Mouse (Mus musculus): ENCODE measurements around the gene Gm21887. TPM values are rescaled to one million over a fixed set of nuclear protein-coding genes. Genes with fewer than 3 reads are reported as not detected.
"Not testable (repeated sequence)": the region's sequence is repeated elsewhere in the genome, so short reads cannot be mapped to it uniquely, and the experiment has no call there.

Gene Gm21887
- polyA plus RNA-seq, 1 experiment from 2014 or later, result 202 TPM

DNA sequence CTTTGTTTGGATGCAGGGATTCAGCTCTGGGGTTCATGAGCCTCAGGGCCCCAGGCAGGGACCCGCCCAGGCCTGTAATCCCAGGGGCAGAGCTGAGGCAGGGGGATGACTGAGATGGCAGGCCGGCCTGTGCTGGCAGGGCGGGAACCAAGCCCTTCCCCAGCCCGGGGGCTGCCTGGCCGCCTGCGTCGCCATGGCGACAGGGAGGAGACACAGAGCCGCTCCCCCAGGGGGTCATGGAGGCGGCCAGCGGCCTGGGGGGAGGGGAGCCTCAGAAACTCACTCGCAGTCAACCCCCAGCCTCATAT lies 8.1 kb upstream of the Gm21887 start:
- not testable (repeated sequence) for H3K27me3 ChIP-seq (ENCODE audit: control insufficient read depth, insufficient read depth, low read depth, low read length); H3K4me2 ChIP-seq (ENCODE audit: low read depth, low read length); H3K9me3 ChIP-seq (ENCODE audit: control insufficient read depth, low read length); H3K9ac ChIP-seq (ENCODE audit: low read length); H3K4me1 ChIP-seq (replicated peaks; ENCODE audit: control insufficient read depth, insufficient read depth, low read length); H3K4me3 ChIP-seq (ENCODE audit: low read length); H3K27ac ChIP-seq (ENCODE audit: low read length); ATAC-seq (ENCODE audit: low read depth); H3K36me3 ChIP-seq (ENCODE audit: control insufficient read depth, insufficient read depth, low read length)
- WGBS, result no CpG with 5 or more reads among the region's 12 CpGs

GRCm38 (mm10) chrX:170002510-170003197 lies 6.8 kb upstream of the Gm21887 start:
- H3K9ac ChIP-seq (ENCODE audit: low read length); H3K27ac ChIP-seq (ENCODE audit: low read length); H3K36me3 ChIP-seq (ENCODE audit: control insufficient read depth, insufficient read depth, low read length); H3K4me1 ChIP-seq (replicated peaks; ENCODE audit: control insufficient read depth, insufficient read depth, low read length); H3K4me3 ChIP-seq (ENCODE audit: low read length); H3K9me3 ChIP-seq (ENCODE audit: control insufficient read depth, low read length); H3K27me3 ChIP-seq (ENCODE audit: control insufficient read depth, insufficient read depth, low read depth, low read length); H3K4me2 ChIP-seq (ENCODE audit: low read depth, low read length): not testable (repeated sequence)
- WGBS, result 28% methylated on average over 4 of the region's 18 CpGs
- peak; percentile 36; the same call in 1 of the 2 replicates for ATAC-seq (ENCODE audit: low read depth)

DNA sequence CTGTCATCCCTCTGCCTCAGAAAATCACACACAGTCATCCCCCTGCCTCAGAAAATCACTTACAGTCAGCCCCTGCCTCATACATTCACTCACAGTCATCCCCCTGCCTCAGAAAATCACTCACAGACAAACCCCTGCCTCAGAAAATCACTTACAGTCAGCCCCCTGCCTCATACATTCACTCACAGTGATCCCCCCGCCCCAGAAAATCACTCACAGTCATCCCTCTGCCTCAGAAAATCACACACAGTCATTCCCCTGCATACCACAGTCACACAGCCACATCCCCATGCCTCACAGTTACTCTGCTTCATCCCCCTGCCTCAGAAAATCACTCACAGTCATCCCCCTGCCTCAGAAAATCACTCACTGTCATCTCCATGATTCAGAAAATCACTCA lies 5.9 kb upstream of the Gm21887 start:
- H3K9me3 ChIP-seq (ENCODE audit: control insufficient read depth, low read length); H3K36me3 ChIP-seq (ENCODE audit: control insufficient read depth, insufficient read depth, low read length); H3K27me3 ChIP-seq (ENCODE audit: control insufficient read depth, insufficient read depth, low read depth, low read length); H3K9ac ChIP-seq (ENCODE audit: low read length); H3K4me3 ChIP-seq (ENCODE audit: low read length); H3K4me1 ChIP-seq (replicated peaks; ENCODE audit: control insufficient read depth, insufficient read depth, low read length); ATAC-seq (ENCODE audit: low read depth); H3K4me2 ChIP-seq (ENCODE audit: low read depth, low read length); H3K27ac ChIP-seq (ENCODE audit: low read length): not testable (repeated sequence)
- WGBS, result 31% methylated on average over 1 of the region's 1 CpGs

- not testable (repeated sequence) for H3K27me3 ChIP-seq (ENCODE audit: control insufficient read depth, insufficient read depth, low read depth, low read length); H3K27ac ChIP-seq (ENCODE audit: low read length); H3K36me3 ChIP-seq (ENCODE audit: control insufficient read depth, insufficient read depth, low read length); ATAC-seq (ENCODE audit: low read depth); H3K4me2 ChIP-seq (ENCODE audit: low read depth, low read length); H3K9ac ChIP-seq (ENCODE audit: low read length); H3K4me1 ChIP-seq (replicated peaks; ENCODE audit: control insufficient read depth, insufficient read depth, low read length); H3K4me3 ChIP-seq (ENCODE audit: low read length)
- peaks cover 14% of the 10 kb centered on the region for H3K9me3 ChIP-seq (ENCODE audit: control insufficient read depth, low read length)
- 57% methylated on average over 2 of the region's 2 CpGs for WGBS
Measured at GRCm38 (mm10) chrX:170004236-170004635, 5.2 kb upstream of the Gm21887 start.

- not testable (repeated sequence) for H3K27me3 ChIP-seq (ENCODE audit: control insufficient read depth, insufficient read depth, low read depth, low read length); H3K4me1 ChIP-seq (replicated peaks; ENCODE audit: control insufficient read depth, insufficient read depth, low read length); H3K27ac ChIP-seq (ENCODE audit: low read length); ATAC-seq (ENCODE audit: low read depth); H3K4me3 ChIP-seq (ENCODE audit: low read length); H3K9ac ChIP-seq (ENCODE audit: low read length); H3K4me2 ChIP-seq (ENCODE audit: low read depth, low read length); H3K36me3 ChIP-seq (ENCODE audit: control insufficient read depth, insufficient read depth, low read length)
- 23% methylated on average over 5 of the region's 5 CpGs for WGBS
- H3K9me3 ChIP-seq (ENCODE audit: control insufficient read depth, low read length), result peaks cover 17% of the 10 kb centered on the region
Measured at GRCm38 (mm10) chrX:170004793-170005192, 4.7 kb upstream of the Gm21887 start.

DNA sequence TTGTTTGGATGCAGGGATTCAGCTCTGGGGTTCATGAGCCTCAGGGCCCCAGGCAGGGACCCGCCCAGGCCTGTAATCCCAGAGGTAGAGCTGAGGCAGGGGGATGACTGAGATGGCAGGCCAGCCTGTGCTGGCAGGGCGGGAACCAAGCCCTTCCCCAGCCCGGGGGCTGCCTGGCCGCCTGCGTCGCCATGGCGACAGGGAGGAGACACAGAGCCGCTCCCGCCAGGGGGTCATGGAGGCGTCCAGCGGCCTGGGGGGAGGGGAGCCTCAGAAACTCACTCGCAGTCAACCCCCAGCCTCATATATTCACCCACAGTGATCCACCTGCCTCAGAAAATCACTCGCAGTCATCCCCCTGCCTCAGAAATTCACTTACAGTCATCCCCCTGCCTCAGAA lies 4.3 kb upstream of the Gm21887 start:
- peaks cover 18% of the 10 kb centered on the region for H3K9me3 ChIP-seq (ENCODE audit: control insufficient read depth, low read length)
- H3K4me1 ChIP-seq (replicated peaks; ENCODE audit: control insufficient read depth, insufficient read depth, low read length); H3K27me3 ChIP-seq (ENCODE audit: control insufficient read depth, insufficient read depth, low read depth, low read length); ATAC-seq (ENCODE audit: low read depth); H3K4me2 ChIP-seq (ENCODE audit: low read depth, low read length); H3K4me3 ChIP-seq (ENCODE audit: low read length); H3K27ac ChIP-seq (ENCODE audit: low read length); H3K36me3 ChIP-seq (ENCODE audit: control insufficient read depth, insufficient read depth, low read length); H3K9ac ChIP-seq (ENCODE audit: low read length): not testable (repeated sequence)
- 22% methylated on average over 13 of the region's 13 CpGs for WGBS

DNA sequence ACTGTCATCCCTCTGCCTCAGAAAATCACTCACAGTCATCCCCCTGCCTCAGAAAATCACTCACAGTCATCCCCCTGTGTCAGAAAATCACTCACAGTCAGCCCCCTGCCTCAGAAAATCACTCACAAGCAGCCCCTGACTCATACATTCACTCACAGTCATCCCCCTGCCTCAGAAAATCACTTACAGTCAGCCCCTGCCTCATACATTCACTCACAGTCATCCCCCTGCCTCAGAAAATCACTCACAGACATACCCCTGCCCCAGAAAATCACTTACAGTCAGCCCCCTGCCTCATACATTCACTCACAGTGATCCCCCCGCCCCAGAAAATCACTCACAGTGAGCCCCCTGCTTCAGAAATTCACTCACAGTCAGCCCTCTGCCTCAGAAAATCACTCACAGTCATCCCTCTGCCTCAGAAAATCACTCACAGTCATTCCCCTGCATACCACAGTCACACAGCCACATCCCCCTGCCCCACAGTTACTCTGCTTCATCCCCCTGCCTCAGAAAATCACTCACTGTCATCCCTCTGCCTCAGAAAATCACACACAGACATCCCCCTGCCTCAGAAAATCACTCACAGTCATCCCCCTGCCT lies 3.7 kb upstream of the Gm21887 start:
- peaks cover 22% of the 10 kb centered on the region for H3K9me3 ChIP-seq (ENCODE audit: control insufficient read depth, low read length)
- 47% methylated on average over 1 of the region's 1 CpGs for WGBS

DNA sequence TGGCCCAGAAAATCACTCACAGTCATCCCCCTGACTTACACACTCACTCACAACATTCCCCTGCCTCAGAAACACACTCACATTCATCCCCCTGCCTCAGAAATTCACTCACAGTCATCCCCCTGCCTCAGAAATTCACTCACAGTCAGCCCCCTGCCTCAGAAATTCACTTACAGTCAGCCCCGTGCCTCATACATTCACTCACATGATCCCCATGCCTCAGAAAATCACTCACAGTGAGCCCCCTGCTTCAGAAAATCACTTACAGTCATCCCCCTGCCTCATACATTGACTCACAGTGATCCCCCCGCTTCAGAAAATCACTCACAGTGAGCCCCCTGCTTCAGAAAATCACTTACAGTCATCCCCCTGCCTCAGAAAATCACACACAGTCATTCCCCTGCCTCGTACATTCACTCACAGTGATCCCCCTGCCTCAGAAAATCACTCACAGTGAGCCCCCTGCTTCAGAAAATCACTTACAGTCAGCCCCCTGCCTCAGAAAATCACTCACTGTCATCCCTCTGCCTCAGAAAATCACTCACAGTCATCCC lies 2.7 kb upstream of the Gm21887 start:
- not testable (repeated sequence) for H3K4me2 ChIP-seq (ENCODE audit: low read depth, low read length); H3K4me3 ChIP-seq (ENCODE audit: low read length); H3K9ac ChIP-seq (ENCODE audit: low read length); H3K27me3 ChIP-seq (ENCODE audit: control insufficient read depth, insufficient read depth, low read depth, low read length); ATAC-seq (ENCODE audit: low read depth); H3K27ac ChIP-seq (ENCODE audit: low read length); H3K4me1 ChIP-seq (replicated peaks; ENCODE audit: control insufficient read depth, insufficient read depth, low read length)
- peaks cover 28% of the 10 kb centered on the region for H3K9me3 ChIP-seq (ENCODE audit: control insufficient read depth, low read length)
- WGBS, result 51% methylated on average over 3 of the region's 3 CpGs
- peaks cover 10% of the 10 kb centered on the region for H3K36me3 ChIP-seq (ENCODE audit: control insufficient read depth, insufficient read depth, low read length)

More for the DNA sequence above, 3.7 kb upstream of the Gm21887 start:
- not testable (repeated sequence) for H3K27me3 ChIP-seq (ENCODE audit: control insufficient read depth, insufficient read depth, low read depth, low read length); H3K27ac ChIP-seq (ENCODE audit: low read length); ATAC-seq (ENCODE audit: low read depth); H3K9ac ChIP-seq (ENCODE audit: low read length); H3K4me1 ChIP-seq (replicated peaks; ENCODE audit: control insufficient read depth, insufficient read depth, low read length); H3K36me3 ChIP-seq (ENCODE audit: control insufficient read depth, insufficient read depth, low read length); H3K4me3 ChIP-seq (ENCODE audit: low read length); H3K4me2 ChIP-seq (ENCODE audit: low read depth, low read length)

GRCm38 (mm10) chrX:170007375-170008178 lies 1.9 kb upstream of the Gm21887 start:
- Histone ChIP-seq H3K9me3 (ENCODE audit: control insufficient read depth, low read length) (peaks cover 28% of the 10 kb centered on the region), H3K36me3 (ENCODE audit: control insufficient read depth, insufficient read depth, low read length) (peaks cover 10% of the 10 kb centered on the region)
- not testable (repeated sequence) for ATAC-seq (ENCODE audit: low read depth); H3K27me3 ChIP-seq (ENCODE audit: control insufficient read depth, insufficient read depth, low read depth, low read length); H3K27ac ChIP-seq (ENCODE audit: low read length); H3K4me1 ChIP-seq (replicated peaks; ENCODE audit: control insufficient read depth, insufficient read depth, low read length); H3K4me2 ChIP-seq (ENCODE audit: low read depth, low read length); H3K4me3 ChIP-seq (ENCODE audit: low read length); H3K9ac ChIP-seq (ENCODE audit: low read length)
- 49% methylated on average over 2 of the region's 2 CpGs for WGBS
